ENCODE assay signal across 19 mouse cellular contexts in genomic region chr2:10100471-10100870, GRCm38 (mm10). TPM values are rescaled to one million over a fixed set of nuclear protein-coding genes. Genes with fewer than 3 reads are reported as not detected.
DNase-seq lines count a peak whose midpoint lies in the region; ATAC-seq and TF ChIP-seq lines count a peak whose summit lies in the region.
"Had no signal": no experiment of that assay in that cellular context is flagged by ENCODE, and none has a peak within 500 bp of the region (broad histone marks: within the 10 kb centered on the region; RNA-seq: fewer than 3 reads in every experiment).

No protein-coding gene starts in this region.

- no peak for TF ChIP-seq CTCF in kidney, postnatal 0 days (IDR thresholded peaks at IDR 0.05; ENCODE audit: low read depth)
- TF ChIP-seq CTCF in thymus, adult 2 months (IDR thresholded peaks at IDR 0.05; ENCODE audit: borderline replicate concordance, control insufficient read depth, extremely low read depth, insufficient read depth, low read length, poor library complexity): no peak

- no peaks in the 10 kb centered on the region for H3K4me1 ChIP-seq in kidney, postnatal 0 days (replicated peaks; ENCODE audit: insufficient read depth, low read length)
- no peaks in the 10 kb centered on the region for H3K4me1 ChIP-seq in intestine, embryonic 14.5 days (replicated peaks; ENCODE audit: control insufficient read depth, insufficient read depth, low read length)
- no peaks in the 10 kb centered on the region for H3K4me1 ChIP-seq in intestine, embryonic 16.5 days (ENCODE audit: control insufficient read depth, insufficient read depth, low read length)
- H3K4me1 ChIP-seq in liver, embryonic 16.5 days (ENCODE audit: control insufficient read depth, low read depth, low read length): peaks cover 3% of the 10 kb centered on the region
- H3K4me1 ChIP-seq in forebrain, embryonic 10.5 days: no peaks in the 10 kb centered on the region
- H3K4me1 ChIP-seq in thymus, adult 2 months (replicated peaks; ENCODE audit: control insufficient read depth, insufficient read depth, low read length): no peaks in the 10 kb centered on the region
- H3K4me1 ChIP-seq: embryonic facial prominence, embryonic 12.5 days; forebrain, embryonic 15.5 days; neural tube, embryonic 13.5 days; stomach, embryonic 15.5 days had no signal

- WGBS in kidney, postnatal 0 days: 65% methylated on average over 2 of the region's 2 CpGs
- WGBS in intestine, embryonic 14.5 days: 58% methylated on average over 2 of the region's 2 CpGs
- WGBS in intestine, embryonic 16.5 days: 42% methylated on average over 2 of the region's 2 CpGs
- 38% methylated on average over 2 of the region's 2 CpGs for WGBS in liver, embryonic 16.5 days (ENCODE audit: insufficient replicate concordance)
- 81% methylated on average over 2 of the region's 2 CpGs for WGBS in forebrain, embryonic 10.5 days
- WGBS in thymus, adult 2 months: 90% methylated on average over 2 of the region's 2 CpGs

- no peak overlapping the region for H3K4me3 ChIP-seq in kidney, postnatal 0 days (replicated peaks; ENCODE audit: low read depth, low read length)
- H3K4me3 ChIP-seq in intestine, embryonic 14.5 days (ENCODE audit: low read depth, low read length): no peak overlapping the region
- no peak overlapping the region for H3K4me3 ChIP-seq in intestine, embryonic 16.5 days (ENCODE audit: low read length)
- H3K4me3 ChIP-seq in liver, embryonic 16.5 days (ENCODE audit: low read depth, low read length): no peak overlapping the region
- no peak overlapping the region for H3K4me3 ChIP-seq in forebrain, embryonic 10.5 days
- H3K4me3 ChIP-seq in thymus, adult 2 months (ENCODE audit: control insufficient read depth, insufficient read depth, low read length): no peak overlapping the region
- H3K4me3 ChIP-seq: embryonic facial prominence, embryonic 12.5 days; forebrain, embryonic 15.5 days; neural tube, embryonic 13.5 days; stomach, embryonic 15.5 days had no signal

- no peak overlapping the region for H3K9ac ChIP-seq in kidney, postnatal 0 days (ENCODE audit: low read depth, low read length)
- no peak overlapping the region for H3K9ac ChIP-seq in intestine, embryonic 14.5 days (ENCODE audit: low read length)
- no peak overlapping the region for H3K9ac ChIP-seq in intestine, embryonic 16.5 days (ENCODE audit: low read depth, low read length)
- no peak overlapping the region for H3K9ac ChIP-seq in liver, embryonic 16.5 days (ENCODE audit: low read depth, low read length)
- H3K9ac ChIP-seq: embryonic facial prominence, embryonic 12.5 days; forebrain, embryonic 15.5 days; neural tube, embryonic 13.5 days; stomach, embryonic 15.5 days had no signal

- H3K36me3 ChIP-seq in kidney, postnatal 0 days (ENCODE audit: insufficient read depth, low read length): no peaks in the 10 kb centered on the region
- no peaks in the 10 kb centered on the region for H3K36me3 ChIP-seq in intestine, embryonic 14.5 days (ENCODE audit: control insufficient read depth, insufficient read depth, low read length)
- no peaks in the 10 kb centered on the region for H3K36me3 ChIP-seq in intestine, embryonic 16.5 days (ENCODE audit: control insufficient read depth, insufficient read depth, low read length)
- no peaks in the 10 kb centered on the region for H3K36me3 ChIP-seq in liver, embryonic 16.5 days (ENCODE audit: control insufficient read depth, insufficient read depth)
- H3K36me3 ChIP-seq in forebrain, embryonic 10.5 days (replicated peaks): no peaks in the 10 kb centered on the region
- H3K36me3 ChIP-seq in thymus, adult 2 months (ENCODE audit: control insufficient read depth, insufficient read depth, low read length): no peaks in the 10 kb centered on the region
- H3K36me3 ChIP-seq: embryonic facial prominence, embryonic 12.5 days; forebrain, embryonic 15.5 days; neural tube, embryonic 13.5 days; stomach, embryonic 15.5 days had no signal

- H3K27ac ChIP-seq in kidney, postnatal 0 days: no peak overlapping the region
- no peak overlapping the region for H3K27ac ChIP-seq in intestine, embryonic 14.5 days (ENCODE audit: low read depth)
- no peak overlapping the region for H3K27ac ChIP-seq in intestine, embryonic 16.5 days (ENCODE audit: low read length)
- H3K27ac ChIP-seq in liver, embryonic 16.5 days (ENCODE audit: low read length): no peak overlapping the region
- H3K27ac ChIP-seq in forebrain, embryonic 10.5 days: no peak overlapping the region
- H3K27ac ChIP-seq in thymus, adult 2 months (ENCODE audit: control insufficient read depth, insufficient read depth, low read length): no peak overlapping the region
- H3K27ac ChIP-seq: embryonic facial prominence, embryonic 12.5 days; forebrain, embryonic 15.5 days; neural tube, embryonic 13.5 days; stomach, embryonic 15.5 days had no signal

- ATAC-seq in kidney, postnatal 0 days (replicated peaks; ENCODE audit: low FRiP score, low read depth): peak; percentile 30; the same call in 1 of the 2 replicates
- ATAC-seq in intestine, embryonic 14.5 days (replicated peaks; ENCODE audit: low FRiP score, low TSS enrichment, low read depth): 0 out of 2 replicates have a peak, but pooled peaks have one; percentile 41
- ATAC-seq in intestine, embryonic 16.5 days: peak; percentile 67
- ATAC-seq in liver, embryonic 16.5 days (ENCODE audit: low read depth): peak; percentile 37

- no peak for TF ChIP-seq POLR2A in thymus, adult 2 months (IDR thresholded peaks at IDR 0.05; ENCODE audit: control insufficient read depth, extremely low read depth, insufficient read depth, low read length, poor library complexity)

- no peak for DNase-seq in kidney, postnatal 0 days (ENCODE audit: low spot score)
- no peak for DNase-seq in kidney, adult 9 months
- DNase-seq in intestine, embryonic 14.5 days (ENCODE audit: low spot score): no peak
- no peak for DNase-seq in retina, postnatal 1 day
- DNase-seq in forebrain, embryonic 10.5 days (ENCODE audit: extremely low spot score, low spot score): no peak
- no peak for DNase-seq in thymus, adult 2 months
- DNase-seq: cerebellum, adult 11-12 months; cerebellum, adult 9-11 months; gastrocnemius, postnatal 25 days; layer of hippocampus, adult 9-11 months; thymus, adult 18-20 months had no signal

- H3K9me3 ChIP-seq in kidney, postnatal 0 days (replicated peaks; ENCODE audit: low read length): no peaks in the 10 kb centered on the region
- H3K9me3 ChIP-seq in intestine, embryonic 14.5 days (ENCODE audit: control insufficient read depth, low read length): no peaks in the 10 kb centered on the region
- H3K9me3 ChIP-seq in intestine, embryonic 16.5 days (ENCODE audit: control insufficient read depth, low read length): no peaks in the 10 kb centered on the region
- H3K9me3 ChIP-seq in liver, embryonic 16.5 days (replicated peaks; ENCODE audit: control insufficient read depth, low read length): no peaks in the 10 kb centered on the region
- H3K9me3 ChIP-seq in forebrain, embryonic 10.5 days: no peaks in the 10 kb centered on the region
- H3K9me3 ChIP-seq: embryonic facial prominence, embryonic 12.5 days; forebrain, embryonic 15.5 days; neural tube, embryonic 13.5 days; stomach, embryonic 15.5 days had no signal

- H3K27me3 ChIP-seq in kidney, postnatal 0 days (ENCODE audit: insufficient read depth, low read length): no peaks in the 10 kb centered on the region
- no peaks in the 10 kb centered on the region for H3K27me3 ChIP-seq in intestine, embryonic 14.5 days (replicated peaks; ENCODE audit: control insufficient read depth, insufficient read depth, low read length)
- H3K27me3 ChIP-seq in intestine, embryonic 16.5 days (replicated peaks; ENCODE audit: control insufficient read depth, insufficient read depth, low read length): no peaks in the 10 kb centered on the region
- no peaks in the 10 kb centered on the region for H3K27me3 ChIP-seq in liver, embryonic 16.5 days (ENCODE audit: control insufficient read depth, insufficient read depth, low read depth, low read length)
- H3K27me3 ChIP-seq in forebrain, embryonic 10.5 days (ENCODE audit: poor library complexity, severe bottlenecking): peaks cover 7% of the 10 kb centered on the region; the same call in 1 of the 2 replicates
- H3K27me3 ChIP-seq in thymus, adult 2 months (ENCODE audit: control insufficient read depth, insufficient read depth, low read length): no peaks in the 10 kb centered on the region
- H3K27me3 ChIP-seq: embryonic facial prominence, embryonic 12.5 days; forebrain, embryonic 15.5 days; neural tube, embryonic 13.5 days; stomach, embryonic 15.5 days had no signal

- H3K4me2 ChIP-seq in kidney, postnatal 0 days (ENCODE audit: low read length): no peak overlapping the region
- H3K4me2 ChIP-seq in intestine, embryonic 14.5 days (ENCODE audit: low read length): no peak overlapping the region
- H3K4me2 ChIP-seq in intestine, embryonic 16.5 days (ENCODE audit: low read depth, low read length): no peak overlapping the region
- H3K4me2 ChIP-seq in liver, embryonic 16.5 days (ENCODE audit: low read depth, low read length): no peak overlapping the region
- H3K4me2 ChIP-seq: embryonic facial prominence, embryonic 12.5 days; forebrain, embryonic 15.5 days; heart, embryonic 11.5 days; neural tube, embryonic 13.5 days; stomach, embryonic 15.5 days had no signal

RNA-seq across cellular contexts. Expression of gene Kin, which starts 20.1 kb away (rescaled TPM):
- polyA plus RNA-seq in kidney, postnatal 0 days (2015; fragmentation: Nextera tagmentation; extraction: Ambion mirVana): 28.3 TPM in 2 replicates
- 26.8 and 29.5 TPM in 2 replicates for polyA plus RNA-seq in intestine, embryonic 14.5 days (2014; fragmentation: Nextera tagmentation; extraction: Ambion mirVana)
- polyA plus RNA-seq in intestine, embryonic 16.5 days (2015; fragmentation: Nextera tagmentation; extraction: Ambion mirVana): 17.9 and 22.7 TPM in 2 replicates
- 13.5 and 13.8 TPM in 2 replicates for polyA plus RNA-seq in liver, embryonic 16.5 days (2015; fragmentation: Nextera tagmentation; extraction: Ambion mirVana)
- polyA plus RNA-seq in forebrain, embryonic 10.5 days (2016; fragmentation: Nextera tagmentation; extraction: Ambion mirVana): 39.1 and 39.8 TPM in 2 replicates
- 6.9 and 7.1 TPM in 2 replicates for polyA plus RNA-seq in thymus, adult 2 months (2012; rRNA removed)

RNA-seq across cellular contexts. Expression of gene Atp5c1, which starts 20.2 kb away (rescaled TPM):
- polyA plus RNA-seq in kidney, postnatal 0 days (2015; fragmentation: Nextera tagmentation; extraction: Ambion mirVana): 1,000 and 1,009 TPM in 2 replicates
- polyA plus RNA-seq in intestine, embryonic 14.5 days (2014; fragmentation: Nextera tagmentation; extraction: Ambion mirVana): 727 and 729 TPM in 2 replicates
- polyA plus RNA-seq in intestine, embryonic 16.5 days (2015; fragmentation: Nextera tagmentation; extraction: Ambion mirVana): 986 and 1,011 TPM in 2 replicates
- polyA plus RNA-seq in liver, embryonic 16.5 days (2015; fragmentation: Nextera tagmentation; extraction: Ambion mirVana): 297 and 315 TPM in 2 replicates
- 502 and 503 TPM in 2 replicates for polyA plus RNA-seq in forebrain, embryonic 10.5 days (2016; fragmentation: Nextera tagmentation; extraction: Ambion mirVana)
- polyA plus RNA-seq in thymus, adult 2 months (2012; rRNA removed): 290 and 428 TPM in 2 replicates

RNA-seq across cellular contexts. Expression of gene Itih2, which starts 30.7 kb away (rescaled TPM):
- 0.78 TPM in 2 replicates for polyA plus RNA-seq in kidney, postnatal 0 days (2015; fragmentation: Nextera tagmentation; extraction: Ambion mirVana)
- polyA plus RNA-seq in intestine, embryonic 14.5 days (2014; fragmentation: Nextera tagmentation; extraction: Ambion mirVana): 0.19 and 0.27 TPM in 2 replicates
- 2.5 and 7.6 TPM in 2 replicates for polyA plus RNA-seq in intestine, embryonic 16.5 days (2015; fragmentation: Nextera tagmentation; extraction: Ambion mirVana)
- 405 and 429 TPM in 2 replicates for polyA plus RNA-seq in liver, embryonic 16.5 days (2015; fragmentation: Nextera tagmentation; extraction: Ambion mirVana)
- polyA plus RNA-seq in forebrain, embryonic 10.5 days (2016; fragmentation: Nextera tagmentation; extraction: Ambion mirVana): 0.04 and 0.10 TPM in 2 replicates
- 0.23 and 0.87 TPM in 2 replicates for polyA plus RNA-seq in thymus, adult 2 months (2012; rRNA removed)
- polyA plus RNA-seq: CD4-positive, CD25-positive, alpha-beta regulatory T cell, adult 4 months had no signal

RNA-seq across cellular contexts. Expression of gene Taf3, which starts 52.1 kb away (rescaled TPM):
- polyA plus RNA-seq in kidney, postnatal 0 days (2015; fragmentation: Nextera tagmentation; extraction: Ambion mirVana): 12.6 and 13.7 TPM in 2 replicates
- 13.3 and 15.9 TPM in 2 replicates for polyA plus RNA-seq in intestine, embryonic 14.5 days (2014; fragmentation: Nextera tagmentation; extraction: Ambion mirVana)
- 8.9 TPM in 2 replicates for polyA plus RNA-seq in intestine, embryonic 16.5 days (2015; fragmentation: Nextera tagmentation; extraction: Ambion mirVana)
- polyA plus RNA-seq in liver, embryonic 16.5 days (2015; fragmentation: Nextera tagmentation; extraction: Ambion mirVana): 5.7 and 6.1 TPM in 2 replicates
- polyA plus RNA-seq in forebrain, embryonic 10.5 days (2016; fragmentation: Nextera tagmentation; extraction: Ambion mirVana): 15.7 and 16.7 TPM in 2 replicates
- polyA plus RNA-seq in thymus, adult 2 months (2012; rRNA removed): 10.0 and 13.5 TPM in 2 replicates

RNA-seq across cellular contexts. Expression of gene Itih5, which starts 52.9 kb away (rescaled TPM):
- polyA plus RNA-seq in kidney, postnatal 0 days (2015; fragmentation: Nextera tagmentation; extraction: Ambion mirVana): 5.0 and 5.1 TPM in 2 replicates
- polyA plus RNA-seq in intestine, embryonic 14.5 days (2014; fragmentation: Nextera tagmentation; extraction: Ambion mirVana): 11.5 and 12.1 TPM in 2 replicates
- 12.5 and 12.6 TPM in 2 replicates for polyA plus RNA-seq in intestine, embryonic 16.5 days (2015; fragmentation: Nextera tagmentation; extraction: Ambion mirVana)
- 3.2 and 4.0 TPM in 2 replicates for polyA plus RNA-seq in liver, embryonic 16.5 days (2015; fragmentation: Nextera tagmentation; extraction: Ambion mirVana)
- 3.5 and 4.2 TPM in 2 replicates for polyA plus RNA-seq in forebrain, embryonic 10.5 days (2016; fragmentation: Nextera tagmentation; extraction: Ambion mirVana)
- polyA plus RNA-seq in thymus, adult 2 months (2012; rRNA removed): 4.1 and 4.4 TPM in 2 replicates

Comparison
In these comparisons a context has a peak if more than half of its experiments do, and no peak if none do; other contexts are left out.
1. RNA of gene Itih2, which starts 30.7 kb away (polyA plus RNA-seq): 405 to 429 TPM in liver, embryonic 16.5 days; 2.5 to 7.6 TPM in intestine, embryonic 16.5 days, 0.78 TPM in kidney, postnatal 0 days, 0.19 to 0.27 TPM in intestine, embryonic 14.5 days, 0.23 to 0.87 TPM in thymus, adult 2 months and 0.04 to 0.10 TPM in forebrain, embryonic 10.5 days; every median in the first group is over 10 times any median in the second.
2. Peak in every context shown above with its lines, with median percentiles within 50 percentile points of each other: ATAC-seq.